Mouse (Mus musculus): Measurements from ENCODE around the gene Slc23a2. TPM values are rescaled to one million over a fixed set of nuclear protein-coding genes. Genes with fewer than 3 reads are reported as not detected.
A peak's percentile ranks its signal among the peaks of the same experiment; 100 is the strongest.

Gene Slc23a2
- polyA plus RNA-seq, 1 experiment from 2014 or later, result 14.5 TPM

GRCm38 (mm10) chr2:132111266-132111665, 33.6 kb downstream of the Slc23a2 start:
- Histone ChIP-seq H3K27ac (no peak overlapping the region), H3K4me1 (peaks cover 28% of the 10 kb centered on the region), H3K4me3 (replicated peaks) (no peak overlapping the region), H3K27me3 (no peaks in the 10 kb centered on the region), H3K4me2 (no peak overlapping the region), H3K36me3 (no peaks in the 10 kb centered on the region), H3K9me3 (replicated peaks) (no peaks in the 10 kb centered on the region), H3K9ac (no peak overlapping the region)
- no peak for ATAC-seq (replicated peaks; ENCODE audit: low FRiP score)
- 47% methylated on average over 9 of the region's 9 CpGs for WGBS

DNA sequence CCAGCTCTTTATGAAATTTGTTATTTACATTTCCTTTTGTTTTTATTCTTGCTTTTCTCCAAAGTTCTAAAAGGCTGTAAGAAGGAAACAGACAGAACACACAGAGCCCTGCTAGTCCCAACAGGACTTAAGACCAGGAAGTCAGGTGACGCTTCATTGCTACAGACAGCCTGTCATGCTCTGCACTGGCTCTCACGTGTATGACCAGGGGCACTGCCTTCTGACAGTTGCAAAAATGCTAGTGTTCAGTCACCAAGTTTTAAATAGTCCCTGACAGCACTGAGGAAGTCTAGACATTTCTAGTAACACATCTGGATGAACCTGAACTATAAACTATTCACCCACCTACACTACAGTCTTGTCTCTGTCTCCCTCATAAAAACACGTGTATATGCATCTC, 34.2 kb downstream of the Slc23a2 start:
- Histone ChIP-seq H3K27ac (no peak overlapping the region), H3K9me3 (replicated peaks) (no peaks in the 10 kb centered on the region), H3K4me2 (no peak overlapping the region), H3K27me3 (no peaks in the 10 kb centered on the region), H3K36me3 (no peaks in the 10 kb centered on the region), H3K4me1 (peaks cover 27% of the 10 kb centered on the region), H3K9ac (no peak overlapping the region), H3K4me3 (replicated peaks) (no peak overlapping the region)
- WGBS, result 46% methylated on average over 3 of the region's 3 CpGs
- no peak for ATAC-seq (replicated peaks; ENCODE audit: low FRiP score)

DNA sequence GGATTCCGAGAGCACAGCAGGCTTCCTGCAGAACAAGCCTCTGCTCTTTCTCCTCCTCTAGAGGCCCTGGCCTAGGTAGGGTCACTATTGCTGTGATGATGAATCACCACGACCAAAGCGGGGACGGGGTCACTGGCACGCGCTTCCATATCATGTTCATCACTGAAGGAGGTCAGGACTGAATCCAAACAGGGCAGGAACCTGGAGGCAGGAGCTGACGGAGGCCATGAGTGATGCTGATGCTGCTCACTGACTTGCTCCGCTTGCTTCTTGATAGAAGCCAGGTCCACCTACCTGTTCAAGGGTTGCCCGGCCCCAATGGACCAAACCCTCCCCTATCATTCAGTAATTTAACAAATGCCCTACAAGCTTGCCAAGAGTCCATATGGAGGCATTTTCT, 35.9 kb downstream of the Slc23a2 start:
- Histone ChIP-seq H3K9ac (no peak overlapping the region), H3K9me3 (replicated peaks) (no peaks in the 10 kb centered on the region), H3K4me3 (replicated peaks) (no peak overlapping the region), H3K27ac (no peak overlapping the region), H3K4me2 (no peak overlapping the region), H3K4me1 (peaks cover 11% of the 10 kb centered on the region), H3K27me3 (no peaks in the 10 kb centered on the region), H3K36me3 (no peaks in the 10 kb centered on the region)
- ATAC-seq (replicated peaks; ENCODE audit: low FRiP score), result no peak
- WGBS, result 92% methylated on average over 9 of the region's 9 CpGs

- WGBS, result 49% methylated on average over 9 of the region's 9 CpGs
- Histone ChIP-seq H3K36me3 (no peaks in the 10 kb centered on the region), H3K27ac (no peak overlapping the region), H3K4me1 (peaks cover 18% of the 10 kb centered on the region), H3K9ac (no peak overlapping the region), H3K4me2 (no peak overlapping the region), H3K9me3 (replicated peaks) (no peaks in the 10 kb centered on the region), H3K27me3 (no peaks in the 10 kb centered on the region), H3K4me3 (replicated peaks) (no peak overlapping the region)
- ATAC-seq (replicated peaks; ENCODE audit: low FRiP score), result no peak
Observed at GRCm38 (mm10) chr2:132107611-132108010, 37.3 kb downstream of the Slc23a2 start.

DNA sequence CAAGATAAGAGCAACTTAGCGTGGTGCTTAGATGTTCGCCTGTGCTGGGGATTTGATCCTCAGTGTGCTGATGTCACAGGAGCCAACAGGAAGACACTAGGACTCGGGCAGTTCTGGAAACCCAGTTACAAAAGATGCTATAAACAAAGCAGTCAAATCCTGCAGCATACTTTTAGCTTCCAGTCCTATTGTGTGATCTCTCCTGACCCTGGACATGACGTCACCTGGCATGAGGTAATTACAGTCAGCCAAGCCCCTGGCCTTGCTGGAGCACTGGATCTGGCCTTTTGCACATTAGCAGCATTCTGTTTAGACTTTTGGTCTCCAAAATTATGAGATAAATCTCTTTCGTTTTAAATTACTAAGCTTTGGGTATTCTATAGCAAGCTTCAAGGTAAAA, 38.8 kb downstream of the Slc23a2 start:
- H3K4me3 ChIP-seq (replicated peaks), result no peak overlapping the region
- H3K9ac ChIP-seq, result no peak overlapping the region
- H3K9me3 ChIP-seq (replicated peaks), result no peaks in the 10 kb centered on the region
- peaks cover 26% of the 10 kb centered on the region for H3K4me1 ChIP-seq
- no peaks in the 10 kb centered on the region for H3K36me3 ChIP-seq
- no peak for ATAC-seq (replicated peaks; ENCODE audit: low FRiP score)
- no peak overlapping the region for H3K27ac ChIP-seq
- H3K27me3 ChIP-seq, result no peaks in the 10 kb centered on the region
- H3K4me2 ChIP-seq, result no peak overlapping the region
- 70% methylated on average over 5 of the region's 5 CpGs for WGBS

DNA sequence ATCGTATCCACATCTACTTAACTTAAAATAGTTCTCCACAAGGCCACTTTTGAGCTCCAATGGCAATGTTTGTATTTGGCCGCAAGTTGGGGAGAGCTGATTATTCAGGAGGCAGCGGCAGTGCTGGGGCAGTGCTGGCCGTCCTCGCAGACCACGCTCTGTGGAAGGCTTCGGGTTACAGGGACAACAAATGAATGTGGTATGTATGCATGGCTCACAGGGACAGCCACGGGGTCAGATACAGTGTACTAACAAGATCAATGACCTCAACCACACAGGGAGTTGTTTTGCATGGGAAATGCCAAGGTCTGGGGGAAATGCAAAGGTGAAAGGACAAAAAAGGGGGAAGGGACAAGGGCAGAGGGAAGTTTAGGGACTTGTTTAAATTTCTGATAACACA, 41.6 kb downstream of the Slc23a2 start:
- H3K27ac ChIP-seq, result peak overlapping the region; percentile 48
- H3K4me1 ChIP-seq, result peaks cover 39% of the 10 kb centered on the region
- H3K4me3 ChIP-seq (replicated peaks), result no peak overlapping the region
- H3K27me3 ChIP-seq, result no peaks in the 10 kb centered on the region
- no peaks in the 10 kb centered on the region for H3K9me3 ChIP-seq (replicated peaks)
- H3K4me2 ChIP-seq, result peak overlapping the region; percentile 33
- ATAC-seq (replicated peaks; ENCODE audit: low FRiP score), result peak; percentile 83
- H3K9ac ChIP-seq, result no peak overlapping the region
- H3K36me3 ChIP-seq, result peaks cover 9% of the 10 kb centered on the region; the same call in 1 of the 2 replicates
- 3% methylated on average over 8 of the region's 8 CpGs for WGBS

GRCm38 (mm10) chr2:132102505-132103130, 42.3 kb downstream of the Slc23a2 start:
- no peak overlapping the region for H3K9ac ChIP-seq
- ATAC-seq (replicated peaks; ENCODE audit: low FRiP score), result no peak
- WGBS, result 58% methylated on average over 10 of the region's 10 CpGs

DNA sequence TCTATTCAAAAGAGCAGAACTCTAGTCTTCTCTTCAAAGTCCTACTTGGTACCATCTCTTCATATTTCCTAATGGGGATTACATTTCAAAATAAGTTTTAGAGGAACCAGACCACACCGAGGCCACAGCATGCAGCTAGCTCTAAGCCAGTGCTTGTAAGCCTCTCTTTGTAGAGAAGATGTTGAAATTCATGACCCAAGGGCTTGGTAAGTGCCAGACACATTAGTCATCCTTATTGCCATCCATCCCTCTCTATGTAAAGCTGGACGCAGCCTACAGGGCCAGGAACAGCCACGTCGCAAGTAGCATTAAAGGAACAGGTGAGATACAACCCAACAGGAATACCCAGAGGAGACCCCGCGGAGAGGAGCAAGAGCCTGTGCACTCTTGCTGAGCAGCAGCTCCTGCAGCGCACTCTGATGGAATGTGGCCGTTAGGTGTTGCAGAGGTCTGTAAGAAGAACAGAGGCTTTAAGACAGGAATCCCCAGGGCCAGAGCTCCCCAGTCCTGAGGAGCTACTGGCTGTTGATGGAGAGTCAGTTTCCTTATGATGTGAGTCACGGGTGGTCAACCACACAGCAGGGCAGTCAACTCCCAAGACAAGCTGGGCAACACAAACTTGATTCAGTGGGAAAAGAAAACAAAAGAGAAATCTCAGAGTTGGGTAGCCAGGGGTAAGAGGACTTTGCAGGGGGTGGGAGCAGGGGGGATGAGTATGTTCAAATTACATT, 45.8 kb downstream of the Slc23a2 start:
- WGBS, result 56% methylated on average over 9 of the region's 9 CpGs
- Histone ChIP-seq H3K9me3 (replicated peaks) (no peaks in the 10 kb centered on the region), H3K27ac (0 out of 2 replicates have a peak overlapping the region, but pooled peaks have one; percentile 32), H3K9ac (no peak overlapping the region), H3K4me1 (peaks cover 46% of the 10 kb centered on the region), H3K4me3 (replicated peaks) (no peak overlapping the region), H3K27me3 (no peaks in the 10 kb centered on the region), H3K4me2 (no peak overlapping the region), H3K36me3 (peaks cover 12% of the 10 kb centered on the region; the same call in 1 of the 2 replicates)
- peak; percentile 74 for ATAC-seq (replicated peaks; ENCODE audit: low FRiP score)

More at GRCm38 (mm10) chr2:132102505-132103130, 42.3 kb downstream of the Slc23a2 start:
- peaks cover 42% of the 10 kb centered on the region for H3K4me1 ChIP-seq
- peak overlapping the region; percentile 33 for H3K4me2 ChIP-seq
- peak overlapping the region; percentile 48 for H3K27ac ChIP-seq
- no peak overlapping the region for H3K4me3 ChIP-seq (replicated peaks)
- peaks cover 10% of the 10 kb centered on the region; the same call in 1 of the 2 replicates for H3K36me3 ChIP-seq
- no peaks in the 10 kb centered on the region for H3K9me3 ChIP-seq (replicated peaks)
- H3K27me3 ChIP-seq, result no peaks in the 10 kb centered on the region

GRCm38 (mm10) chr2:132098365-132098764, 46.5 kb downstream of the Slc23a2 start:
- no peak for ATAC-seq (replicated peaks; ENCODE audit: low FRiP score)
- no peaks in the 10 kb centered on the region for H3K27me3 ChIP-seq

GRCm38 (mm10) chr2:132096582-132096981, 48.3 kb downstream of the Slc23a2 start:
- no peak for ATAC-seq (replicated peaks; ENCODE audit: low FRiP score)
- H3K4me3 ChIP-seq (replicated peaks), result no peak overlapping the region
- H3K27me3 ChIP-seq, result no peaks in the 10 kb centered on the region
- WGBS, result 31% methylated on average over 4 of the region's 4 CpGs
- no peak overlapping the region for H3K27ac ChIP-seq
- no peak overlapping the region for H3K9ac ChIP-seq
- peaks cover 30% of the 10 kb centered on the region for H3K36me3 ChIP-seq
- H3K4me1 ChIP-seq, result peaks cover 31% of the 10 kb centered on the region
- no peak overlapping the region for H3K4me2 ChIP-seq
- no peaks in the 10 kb centered on the region for H3K9me3 ChIP-seq (replicated peaks)

More at GRCm38 (mm10) chr2:132098365-132098764, 46.5 kb downstream of the Slc23a2 start:
- Histone ChIP-seq H3K4me3 (replicated peaks) (no peak overlapping the region), H3K9me3 (replicated peaks) (no peaks in the 10 kb centered on the region), H3K36me3 (peaks cover 20% of the 10 kb centered on the region), H3K27ac (no peak overlapping the region), H3K4me1 (peaks cover 42% of the 10 kb centered on the region), H3K4me2 (no peak overlapping the region), H3K9ac (no peak overlapping the region)
- 80% methylated on average over 4 of the region's 4 CpGs for WGBS

DNA sequence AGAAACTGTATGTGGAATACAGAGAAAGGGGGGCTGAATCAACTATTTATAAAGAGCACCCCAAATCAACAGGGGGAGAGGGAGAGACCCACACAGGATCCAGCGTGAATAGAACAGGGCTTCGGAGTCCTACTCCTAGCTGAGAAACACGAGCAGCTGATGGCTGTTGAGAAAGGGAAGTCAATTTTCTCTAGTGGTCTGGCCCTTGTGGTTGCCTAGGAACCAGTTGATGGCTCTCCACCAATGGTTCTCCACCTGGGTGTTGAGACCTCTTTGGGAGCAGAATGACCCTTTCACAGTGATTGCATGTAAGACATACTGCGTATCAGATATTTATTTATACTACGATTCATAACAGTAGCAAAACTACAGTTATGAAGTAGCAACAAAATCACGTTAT, 49.1 kb downstream of the Slc23a2 start:
- 85% methylated on average over 6 of the region's 6 CpGs for WGBS
- H3K4me2 ChIP-seq, result no peak overlapping the region
- no peak for ATAC-seq (replicated peaks; ENCODE audit: low FRiP score)

DNA sequence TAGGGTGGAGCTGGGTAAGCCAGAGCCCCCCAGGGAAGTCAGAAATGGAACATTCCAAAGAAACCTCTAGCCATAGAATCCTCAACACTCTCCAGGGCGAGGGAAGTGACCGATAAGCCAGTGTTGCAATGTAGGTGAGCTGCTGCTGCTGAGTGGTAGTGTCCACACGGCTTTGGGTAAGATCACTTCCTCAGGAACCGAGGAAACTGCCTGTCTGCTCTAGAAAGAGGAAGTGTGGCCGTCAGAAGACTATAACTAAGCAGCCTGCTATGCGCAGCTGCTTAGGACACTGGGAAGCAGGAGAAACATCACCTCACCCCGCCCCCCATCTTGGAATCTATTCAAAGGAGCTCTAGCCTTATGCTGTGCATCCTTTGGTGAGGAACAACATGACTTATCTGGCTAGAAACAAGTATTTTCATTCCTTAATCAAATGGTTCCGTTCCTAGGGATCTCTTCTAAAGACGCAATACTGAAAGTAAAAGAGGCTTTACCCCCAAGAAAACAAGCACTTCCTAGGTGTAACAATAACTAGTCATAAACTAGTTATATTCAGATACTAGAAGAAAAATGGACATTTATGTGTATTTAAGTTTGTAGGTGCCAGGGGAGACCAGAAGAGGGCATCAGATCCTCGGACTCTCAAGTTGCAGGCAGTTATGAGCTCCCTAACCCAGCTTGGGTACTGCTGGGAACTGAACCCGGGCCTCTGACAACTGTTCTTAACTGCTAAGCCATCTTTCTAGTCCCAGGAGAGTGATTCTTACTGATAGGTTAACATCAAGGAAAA, 50.3 kb downstream of the Slc23a2 start:
- ATAC-seq (replicated peaks; ENCODE audit: low FRiP score), result no peak
- no peak overlapping the region for H3K4me3 ChIP-seq (replicated peaks)
- peaks cover 46% of the 10 kb centered on the region for H3K4me1 ChIP-seq
- H3K36me3 ChIP-seq, result peaks cover 30% of the 10 kb centered on the region
- H3K27ac ChIP-seq, result no peak overlapping the region
- no peaks in the 10 kb centered on the region for H3K9me3 ChIP-seq (replicated peaks)
- H3K27me3 ChIP-seq, result no peaks in the 10 kb centered on the region
- no peak overlapping the region for H3K4me2 ChIP-seq
- H3K9ac ChIP-seq, result no peak overlapping the region
- 84% methylated on average over 11 of the region's 11 CpGs for WGBS

More for the DNA sequence above, 49.1 kb downstream of the Slc23a2 start:
- H3K9me3 ChIP-seq (replicated peaks), result no peaks in the 10 kb centered on the region
- H3K27me3 ChIP-seq, result no peaks in the 10 kb centered on the region
- peaks cover 37% of the 10 kb centered on the region for H3K4me1 ChIP-seq
- H3K9ac ChIP-seq, result no peak overlapping the region
- H3K4me3 ChIP-seq (replicated peaks), result no peak overlapping the region
- H3K27ac ChIP-seq, result no peak overlapping the region
- H3K36me3 ChIP-seq, result peaks cover 30% of the 10 kb centered on the region
